Mouse (Mus musculus) gastrocnemius, adult 2 months (tissue): ENCODE results near the gene Scamp3. TPM values are rescaled to one million over a fixed set of nuclear protein-coding genes. Genes with fewer than 3 reads are reported as not detected.

Source experiments
- DNase-seq: peaks from one replicate; pipeline ENCODE4 v3.0.0; 2022
- H3K27ac ChIP-seq: fragments of 200-600 bp; 2 replicates; pipeline ENCODE4 v1.8.1; 2022; ENCODE audit warnings: mild to moderate bottlenecking
- H3K4me3 ChIP-seq: fragments of 200-600 bp; 2 replicates; pipeline ENCODE4 v1.8.1; 2022; ENCODE audit warnings: mild to moderate bottlenecking, moderate library complexity
- CTCF ChIP-seq: fragments of 200-600 bp; IDR thresholded peaks from 2 replicates; pipeline ENCODE4 v1.8.1; 2022; ENCODE audit warnings: antibody characterized with exemption, mild to moderate bottlenecking, moderate library complexity
- intact Hi-C: fragments of 180-260 bp; cut with DNase I; formaldehyde crosslinking; loops from one replicate; pipeline ENCODE4 v1.15.1; 2025
- long read RNA-seq, 2 experiments: library from polyadenylated mRNA; stranded (forward); transcript quantifications; one replicate each; pipeline ENCODE4 v2.0.0; 2021
- total RNA-seq, 2 experiments: library from RNA; stranded (reverse); gene quantifications; 2 replicates each; pipeline ENCODE4 v1.2.3; 2021

Scamp3 gene
- total RNA-seq, result 10 to 100 TPM; 37.7 to 39.0 TPM
- long read RNA-seq, experiment 1, transcript Scamp3-201 (9 exons, 1,489 nt), result major isoform, 47 of 70 reads
- long read RNA-seq, experiment 1, transcript Scamp3-203 (9 exons, 1,475 nt), result minor isoform, 18 of 70 reads
- long read RNA-seq, experiment 1, partial matches to known transcripts, result 3 of 70 reads
- long read RNA-seq, experiment 1, other reads (novel, unspliced or antisense), result 2 of 70 reads
- long read RNA-seq, experiment 2, transcript Scamp3-203 (9 exons, 1,475 nt), result minor isoform, 30 of 69 reads
- long read RNA-seq, experiment 2, transcript Scamp3-201 (9 exons, 1,489 nt), result major isoform, 37 of 69 reads
- long read RNA-seq, experiment 2, partial matches to known transcripts, result 2 of 69 reads
- long read RNA-seq, experiment 2, other reads (novel, unspliced or antisense), result 0 of 69 reads

GRCm38 (mm10) chr3:89177242-89178106, at the start of gene Scamp3:
Gene Scamp3, plus strand, starts transcription at chr3:89177473.
- Histone ChIP-seq H3K27ac (peak within 1 kb of the TSS; percentile 91), H3K4me3 (peak within 1 kb of the TSS; percentile 83)
- intact Hi-C loops, result no loop called here
- no peak for TF ChIP-seq CTCF
- peak; percentile 90 for DNase-seq

DNA sequence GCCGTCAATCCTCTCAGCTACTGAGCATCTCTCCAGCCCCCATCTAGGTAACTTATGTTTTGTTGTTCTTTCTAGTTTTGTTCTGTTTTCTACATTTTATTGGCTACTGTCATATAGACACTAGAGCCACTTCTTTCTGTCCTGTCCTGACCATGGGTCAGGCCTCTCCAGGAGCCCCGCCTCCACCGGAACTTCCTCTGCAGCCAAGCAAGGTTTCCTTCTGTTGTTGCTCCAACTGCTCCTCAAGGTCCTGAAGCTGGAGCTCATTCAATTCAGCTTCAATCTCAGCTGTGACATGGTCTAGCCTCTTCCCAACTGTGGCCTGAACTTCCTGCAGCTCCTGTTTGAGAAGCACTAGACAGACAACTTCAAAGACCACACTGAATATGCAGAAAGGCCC, 47.4 kb upstream of the Scamp3 start:
- no peak for DNase-seq
- Histone ChIP-seq H3K27ac (no peak overlapping the region), H3K4me3 (no peak overlapping the region)
- no peak for TF ChIP-seq CTCF
- intact Hi-C loops, result no loop called here

- Histone ChIP-seq H3K4me3 (no peak overlapping the region), H3K27ac (no peak overlapping the region)
- no peak for TF ChIP-seq CTCF
- no peak for DNase-seq
- intact Hi-C loops, result no loop called here
Observed at GRCm38 (mm10) chr3:89131816-89132215, 45.5 kb upstream of the Scamp3 start.

DNA sequence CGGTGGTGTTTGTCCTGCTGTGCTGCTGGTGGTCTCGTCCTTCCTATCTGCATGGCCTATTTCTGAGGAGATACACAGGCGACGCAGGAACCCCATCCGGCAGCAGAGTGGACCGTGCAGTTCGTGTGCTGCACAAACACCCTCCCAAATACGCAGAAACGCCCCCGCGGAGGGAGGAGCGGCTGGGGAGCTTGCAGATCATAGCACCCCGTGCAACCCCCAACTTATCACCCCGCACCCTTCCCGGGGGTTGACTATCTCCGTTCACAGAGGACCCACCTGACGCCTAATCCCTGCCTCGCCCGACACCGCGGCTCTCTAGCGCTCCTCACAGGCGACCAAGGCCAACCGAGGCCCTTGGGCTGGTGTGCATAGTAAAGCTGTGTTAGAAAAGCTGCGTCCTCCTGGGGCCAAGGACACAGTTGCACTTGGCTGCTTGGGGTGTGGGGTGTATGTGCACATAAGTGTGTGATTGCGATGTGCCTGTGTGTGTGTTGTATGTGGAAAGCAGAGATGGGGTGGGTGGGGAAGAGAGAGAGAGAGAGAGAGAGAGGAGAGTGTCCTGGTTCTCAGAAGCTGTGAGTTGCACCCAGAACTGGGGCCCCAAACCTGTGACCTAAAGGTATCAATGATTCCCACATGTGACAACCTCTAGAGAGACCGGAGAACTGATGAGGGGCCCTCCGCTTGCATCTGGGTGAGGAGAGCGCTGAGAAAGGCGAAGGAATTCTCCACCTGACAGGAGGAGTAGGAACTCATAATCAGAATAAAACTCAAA, 44.8 kb upstream of the Scamp3 start:
- DNase-seq, result peak; percentile 29
- H3K4me3 ChIP-seq, result peak overlapping the region; percentile 40
- TF ChIP-seq CTCF, result peak; percentile 39; the same call in 1 of the 2 replicates
- intact Hi-C loops, result no loop called here
- no peak overlapping the region for H3K27ac ChIP-seq

DNA sequence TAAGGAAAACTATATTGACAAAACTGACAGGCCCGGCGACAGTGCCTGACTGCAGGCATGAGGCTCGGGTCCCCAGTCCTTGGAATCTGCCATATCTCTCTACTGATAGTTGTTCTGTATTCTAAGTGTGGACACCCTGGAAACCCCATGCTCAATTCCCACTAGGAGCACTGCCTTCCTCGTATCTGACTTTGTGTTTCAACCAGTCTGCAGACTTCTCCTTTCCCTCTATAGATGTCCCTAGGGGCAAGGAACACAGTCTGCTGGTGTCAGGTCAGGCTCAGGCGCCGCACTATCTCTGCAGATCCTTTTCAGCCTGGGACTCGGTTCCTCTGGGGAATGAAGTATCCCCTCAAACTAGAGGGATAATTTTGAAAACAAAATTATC, 44.2 kb upstream of the Scamp3 start:
- DNase-seq, result no peak
- Histone ChIP-seq H3K27ac (no peak overlapping the region), H3K4me3 (no peak overlapping the region)
- intact Hi-C loops, result no loop called here
- no peak for TF ChIP-seq CTCF

DNA sequence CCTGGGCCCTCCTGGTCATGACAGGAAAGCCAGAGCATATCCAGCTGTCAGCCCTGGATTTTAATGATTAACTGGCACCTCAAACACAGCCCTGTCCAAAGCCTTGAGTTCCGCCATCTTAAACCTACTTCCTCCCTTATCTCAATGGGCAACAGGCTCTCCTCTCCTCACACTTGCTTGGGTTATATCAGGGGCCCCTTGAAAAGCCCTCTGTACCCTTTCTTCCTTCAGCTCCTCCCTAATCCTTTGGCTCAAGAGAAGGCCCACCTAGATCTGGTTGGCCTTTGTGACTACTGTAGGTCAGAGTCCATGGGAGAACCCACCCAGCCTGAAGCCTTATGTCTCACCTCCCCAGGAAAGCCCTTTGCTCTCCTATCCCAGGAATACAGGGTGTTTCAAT, 43.5 kb upstream of the Scamp3 start:
- no peak overlapping the region for H3K27ac ChIP-seq
- no peak overlapping the region for H3K4me3 ChIP-seq
- intact Hi-C loops, result no loop called here
- DNase-seq, result no peak
- TF ChIP-seq CTCF, result no peak

- intact Hi-C loops, result no loop called here
- no peak for TF ChIP-seq CTCF
- Histone ChIP-seq H3K27ac (no peak within 1 kb of the TSS), H3K4me3 (no peak within 1 kb of the TSS)
- DNase-seq, result no peak
Observed at GRCm38 (mm10) chr3:89135958-89136357, 41.3 kb upstream of the Scamp3 start, which contains the start of gene Pklr. Gene Pklr, plus strand, starts transcription at chr3:89136142.

- no peak overlapping the region for H3K27ac ChIP-seq
- no peak for TF ChIP-seq CTCF
- DNase-seq, result no peak
- no peak overlapping the region for H3K4me3 ChIP-seq
- intact Hi-C loops, result no loop called here
Observed at GRCm38 (mm10) chr3:89136365-89136764, 40.9 kb upstream of the Scamp3 start.

DNA sequence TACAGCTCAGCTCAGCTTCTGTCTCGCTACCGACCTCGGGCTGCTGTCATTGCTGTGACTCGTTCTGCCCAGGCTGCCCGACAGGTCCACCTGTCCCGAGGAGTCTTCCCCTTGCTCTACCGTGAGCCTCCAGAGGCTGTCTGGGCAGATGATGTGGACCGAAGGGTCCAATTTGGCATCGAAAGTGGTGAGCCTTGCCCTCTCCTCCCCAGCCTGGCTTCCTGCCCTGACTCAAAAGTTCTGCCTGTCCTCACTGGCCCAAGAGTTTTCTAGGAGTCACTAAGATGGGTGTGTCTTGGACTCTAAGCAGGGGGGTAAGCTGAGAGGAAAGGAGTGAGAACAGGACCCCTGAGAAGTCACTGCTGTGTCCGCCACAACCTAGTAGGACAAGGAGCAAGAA, 32.5 kb upstream of the Scamp3 start:
- no peak for TF ChIP-seq CTCF
- no peak for DNase-seq
- intact Hi-C loops, result no loop called here

DNA sequence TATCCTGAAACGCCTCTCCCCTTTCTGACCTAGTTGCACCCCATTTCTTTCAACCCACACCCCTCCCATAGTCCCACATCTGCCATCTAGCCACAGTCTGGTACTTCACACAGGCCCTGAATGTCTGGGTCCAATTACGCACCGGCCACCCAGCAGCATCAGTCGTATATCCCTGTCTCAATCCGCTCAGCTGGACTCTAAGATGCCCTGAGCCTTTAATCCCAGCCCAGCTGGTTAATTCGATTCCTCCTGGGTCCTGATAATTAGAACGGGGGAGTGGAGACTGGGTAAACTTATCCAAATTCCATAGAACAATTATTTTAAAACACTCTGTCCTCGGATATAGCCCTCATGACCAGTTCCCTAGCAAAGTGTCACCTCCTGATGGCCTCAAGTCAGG, 31.7 kb upstream of the Scamp3 start:
- TF ChIP-seq CTCF, result no peak
- DNase-seq, result no peak
- intact Hi-C loops, result no loop called here
- Histone ChIP-seq H3K27ac (no peak overlapping the region), H3K4me3 (no peak overlapping the region)

More for the DNA sequence above, 32.5 kb upstream of the Scamp3 start:
- H3K4me3 ChIP-seq, result no peak overlapping the region
- H3K27ac ChIP-seq, result no peak overlapping the region

DNA sequence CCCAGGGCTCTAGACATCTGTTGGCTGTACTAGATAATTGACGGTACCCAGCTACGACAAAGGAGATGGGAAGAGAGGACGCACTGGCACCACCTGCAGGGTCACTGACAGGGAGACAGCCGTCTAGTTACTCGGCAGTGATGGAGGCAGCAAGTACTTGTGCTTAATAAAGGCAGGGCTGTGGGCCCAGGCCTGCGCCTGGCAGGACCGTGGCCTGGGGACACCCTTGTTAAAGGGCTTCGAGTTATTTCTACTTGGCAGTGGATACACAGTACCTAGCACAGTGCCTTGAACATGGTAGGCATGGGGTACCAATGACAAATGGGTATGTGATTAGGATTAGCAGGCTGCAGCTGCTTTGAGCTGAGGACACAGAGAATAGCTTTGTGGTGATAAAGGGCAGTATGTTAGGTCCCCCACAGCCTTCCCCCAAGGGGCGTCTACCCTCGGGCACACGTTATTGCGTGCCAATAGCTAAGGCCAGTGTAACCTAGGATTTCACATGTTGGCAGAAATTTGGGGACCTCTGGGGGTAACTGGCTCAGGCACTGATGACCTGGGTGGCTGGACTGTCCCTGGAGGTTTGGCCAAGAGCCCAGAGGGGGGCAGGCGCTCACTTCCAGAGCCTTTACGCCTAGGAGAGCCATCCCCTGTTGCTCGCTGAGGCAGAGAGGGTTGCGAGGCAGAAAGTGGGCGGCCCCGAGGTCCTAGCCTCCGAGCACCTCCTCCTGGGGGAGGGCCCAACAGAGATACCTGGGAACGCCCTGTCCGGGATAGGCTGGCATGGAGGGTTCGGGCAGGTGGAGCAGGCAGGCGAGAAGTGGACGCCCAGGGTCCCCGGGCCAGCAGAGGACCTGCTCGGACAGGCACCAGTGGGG, 29.9 kb upstream of the Scamp3 start:
- intact Hi-C loops, result no loop called here
- no peak overlapping the region for H3K4me3 ChIP-seq
- no peak for DNase-seq
- no peak overlapping the region for H3K27ac ChIP-seq
- TF ChIP-seq CTCF, result no peak

- DNase-seq, result no peak
- Histone ChIP-seq H3K27ac (no peak overlapping the region), H3K4me3 (no peak overlapping the region)
- TF ChIP-seq CTCF, result no peak
- intact Hi-C loops, result no loop called here
Observed at GRCm38 (mm10) chr3:89147979-89148311, 29.3 kb upstream of the Scamp3 start.
